18 mouse cellular contexts compared by ENCODE assay signal in the genomic region with DNA sequence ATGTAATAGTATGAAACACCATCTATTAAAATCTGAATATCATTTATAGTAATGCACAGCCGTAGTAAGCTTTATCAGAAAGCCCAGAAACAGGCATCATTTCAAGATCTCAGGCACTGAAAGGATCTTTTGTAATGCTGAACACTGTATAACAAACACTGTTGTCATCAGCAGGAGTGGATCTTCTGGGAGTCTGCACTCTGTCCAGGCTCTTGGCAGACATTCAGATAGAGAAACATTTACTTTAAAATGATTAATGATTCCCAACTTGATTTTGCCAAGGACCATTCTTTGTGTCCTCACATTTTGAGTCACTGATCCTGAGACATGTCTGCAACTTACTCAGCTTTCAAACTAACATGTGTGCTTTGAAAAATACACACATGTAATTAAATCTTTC.
A peak's percentile ranks its signal among the peaks of the same experiment; 100 is the strongest.
DNase-seq lines count a peak whose midpoint lies in the region; ATAC-seq lines count a peak whose summit lies in the region.
"Had no signal": no experiment of that assay in that cellular context is flagged by ENCODE, and none has a peak within 500 bp of the region (broad histone marks: within the 10 kb centered on the region; RNA-seq: fewer than 3 reads in every experiment).

No protein-coding gene starts in this region.

- H3K9ac ChIP-seq in kidney, embryonic 15.5 days: no peak overlapping the region
- H3K9ac ChIP-seq: hindbrain, embryonic 12.5 days; limb, embryonic 15.5 days; neural tube, embryonic 12.5 days had no signal

- no peaks in the 10 kb centered on the region for H3K4me1 ChIP-seq in kidney, embryonic 15.5 days
- H3K4me1 ChIP-seq: hindbrain, embryonic 12.5 days; limb, embryonic 15.5 days; neural tube, embryonic 12.5 days had no signal

- no peaks in the 10 kb centered on the region for H3K36me3 ChIP-seq in kidney, embryonic 15.5 days
- H3K36me3 ChIP-seq: hindbrain, embryonic 12.5 days; limb, embryonic 15.5 days; neural tube, embryonic 12.5 days had no signal

- no peak overlapping the region for H3K4me2 ChIP-seq in kidney, embryonic 15.5 days
- H3K4me2 ChIP-seq: hindbrain, embryonic 12.5 days; limb, embryonic 15.5 days; neural tube, embryonic 12.5 days had no signal

- peak; percentile 9 for DNase-seq in adrenal gland, adult 8-10 months
- no peak for DNase-seq in adrenal gland, postnatal 25 days
- DNase-seq in kidney, adult 8-10 months: peak; percentile 25 to 58
- peak; percentile 11 for DNase-seq in Muller cell, postnatal 12 days (ENCODE audit: inconsistent ontology term)
- DNase-seq in kidney, postnatal 14 days: peak; percentile 20
- no peak for DNase-seq in thymus, postnatal 14 days
- no peak for DNase-seq in layer of hippocampus, postnatal 36 days
- DNase-seq: cerebellum, postnatal 14 days; gastrocnemius, postnatal 10 days; heart, adult 2 months; lung, adult 2 months; right cerebral cortex, postnatal 25 days; thymus, adult 18-20 months had no signal

- WGBS in kidney, embryonic 15.5 days: 92% methylated on average over 1 of the region's 1 CpGs

- H3K27ac ChIP-seq in kidney, embryonic 15.5 days: no peak overlapping the region
- H3K27ac ChIP-seq: heart, adult 2 months; hindbrain, embryonic 12.5 days; limb, embryonic 15.5 days; neural tube, embryonic 12.5 days had no signal

- H3K27me3 ChIP-seq in kidney, embryonic 15.5 days: no peaks in the 10 kb centered on the region
- H3K27me3 ChIP-seq: hindbrain, embryonic 12.5 days; limb, embryonic 15.5 days; neural tube, embryonic 12.5 days had no signal

- no peak overlapping the region for H3K4me3 ChIP-seq in kidney, embryonic 15.5 days (replicated peaks)
- H3K4me3 ChIP-seq: heart, adult 2 months; hindbrain, embryonic 12.5 days; limb, embryonic 15.5 days; neural tube, embryonic 12.5 days had no signal

- no peaks in the 10 kb centered on the region for H3K9me3 ChIP-seq in kidney, embryonic 15.5 days (replicated peaks)
- H3K9me3 ChIP-seq: hindbrain, embryonic 12.5 days; limb, embryonic 15.5 days; neural tube, embryonic 12.5 days had no signal

- no peak for ATAC-seq in kidney, embryonic 15.5 days (replicated peaks; ENCODE audit: low FRiP score)
- ATAC-seq: forebrain, embryonic 16.5 days had no signal

Comparison
In these comparisons a context has a peak if more than half of its experiments do, and no peak if none do; other contexts are left out.
1. DNase-seq: peak in adrenal gland, adult 8-10 months (single experiment), kidney, adult 8-10 months (2 of 2), Muller cell, postnatal 12 days (single experiment) and kidney, postnatal 14 days (single experiment); none in adrenal gland, postnatal 25 days (single experiment), thymus, postnatal 14 days (single experiment) and layer of hippocampus, postnatal 36 days (0 of 2).